Mouse (Mus musculus): ENCODE results near the gene Mif.

DNA sequence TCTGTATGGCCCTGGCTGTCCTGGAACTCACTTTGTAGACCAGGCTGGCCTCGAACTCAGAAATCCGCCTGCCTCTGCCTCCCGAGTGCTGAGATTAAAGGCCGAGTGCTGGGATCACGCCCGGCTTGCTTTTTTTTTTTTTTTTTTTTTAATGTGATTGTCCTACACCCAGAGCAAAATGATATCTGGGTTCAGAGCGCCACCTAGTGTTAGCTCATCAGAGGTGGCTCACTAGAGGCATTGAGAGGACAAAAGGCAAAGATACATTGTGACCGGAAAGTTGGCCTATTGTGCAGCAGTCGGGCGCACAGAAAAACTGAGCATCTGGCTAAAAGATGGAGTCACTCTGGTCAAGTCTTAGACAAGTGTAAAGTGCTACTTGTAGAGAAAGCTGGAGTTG is 6.6 kb downstream of the Mif start:
- TF ChIP-seq POLR2A (IDR thresholded peaks at IDR 0.05; ENCODE audit: low read depth, low read length) (no peak), CTCF (IDR thresholded peaks at IDR 0.05; ENCODE audit: extremely low read depth, insufficient read length, insufficient replicate concordance, low read depth, low read length) (peak; percentile 55; the same call in 1 of the 2 replicates)
